Comparison of ENCODE assay signal across 8 mouse cellular contexts in genomic region chr8:105254966-105255350, GRCm38 (mm10). TPM values are rescaled to one million over a fixed set of nuclear protein-coding genes. Genes with fewer than 3 reads are reported as not detected.
DNase-seq lines count a peak whose midpoint lies in the region; ATAC-seq and TF ChIP-seq lines count a peak whose summit lies in the region.

Gene B3gnt9 (minus strand): TSS chr8:105255153.

- no peak for TF ChIP-seq RAD21 in MEL (IDR thresholded peaks at IDR 0.05; ENCODE audit: low read depth, low read length)

- 2% methylated on average over 14 of the region's 14 CpGs for WGBS in heart, embryonic 14.5 days
- 2% methylated on average over 14 of the region's 14 CpGs for WGBS in kidney, embryonic 16.5 days

- no peak for TF ChIP-seq EP300 in MEL (IDR thresholded peaks at IDR 0.05; ENCODE audit: low read depth in 1 of 2, low read length in 2 of 2)

- no peak for TF ChIP-seq CTCF in MEL (IDR thresholded peaks at IDR 0.05 in 2 of 3, conservative IDR thresholded peaks at IDR 0.05 in 1 of 3; ENCODE audit: control insufficient read depth in 1 of 3, insufficient read depth in 1 of 3, low read depth in 2 of 3, low read length in 3 of 3, poor library complexity in 1 of 3, severe bottlenecking in 1 of 3)
- no peak for TF ChIP-seq CTCF in embryonic fibroblast, embryonic 13.5 days (IDR thresholded peaks at IDR 0.05; ENCODE audit: borderline replicate concordance, insufficient read depth, low read length)

- no peaks in the 10 kb centered on the region for H3K27me3 ChIP-seq in MEL (ENCODE audit: control insufficient read depth in 1 of 2, insufficient read depth in 2 of 2, low read length in 2 of 2)
- peaks cover 24% of the 10 kb centered on the region for H3K27me3 ChIP-seq in heart, embryonic 14.5 days (ENCODE audit: control insufficient read depth, insufficient read depth, low read length)
- peaks cover 34% of the 10 kb centered on the region for H3K27me3 ChIP-seq in kidney, embryonic 16.5 days (ENCODE audit: insufficient read depth, low read length)

- TF ChIP-seq POLR2A in MEL (IDR thresholded peaks at IDR 0.05; ENCODE audit: control insufficient read depth in 1 of 2, insufficient read depth in 1 of 2, low read depth in 1 of 2, low read length in 2 of 2, poor library complexity in 1 of 2), result no peak
- TF ChIP-seq POLR2A in embryonic fibroblast, embryonic 13.5 days (IDR thresholded peaks at IDR 0.05; ENCODE audit: low read depth, low read length), result peak; percentile 79

- no peaks in the 10 kb centered on the region for H3K9me3 ChIP-seq in MEL (replicated peaks; ENCODE audit: insufficient read depth, low read length)
- H3K9me3 ChIP-seq in heart, embryonic 14.5 days (ENCODE audit: control insufficient read depth, low read length), result no peaks in the 10 kb centered on the region
- no peaks in the 10 kb centered on the region for H3K9me3 ChIP-seq in kidney, embryonic 16.5 days (ENCODE audit: low read length)

- no peaks in the 10 kb centered on the region; the same call in 1 of the 2 replicates for H3K79me2 ChIP-seq in MEL (ENCODE audit: control insufficient read depth, insufficient read depth, low read length, poor library complexity)

- peak within 1 kb of the TSS; percentile 63 for H3K27ac ChIP-seq in MEL (ENCODE audit: control insufficient read depth, low read depth, low read length)
- H3K27ac ChIP-seq in embryonic fibroblast, embryonic 13.5 days (ENCODE audit: insufficient read depth, low read length), result peak within 1 kb of the TSS; percentile 91
- H3K27ac ChIP-seq in heart, embryonic 14.5 days (replicated peaks in 1 of 2; ENCODE audit: control insufficient read depth in 1 of 2, insufficient read depth in 1 of 2, low read depth in 2 of 2, low read length in 2 of 2), result peak within 1 kb of the TSS; percentile 62 to 74
- peak within 1 kb of the TSS; percentile 68 for H3K27ac ChIP-seq in kidney, embryonic 16.5 days (ENCODE audit: low read length)

- H3K9ac ChIP-seq in MEL (ENCODE audit: control insufficient read depth, low read depth, low read length, poor library complexity, severe bottlenecking), result peak within 1 kb of the TSS; percentile 82
- peak within 1 kb of the TSS; percentile 71 for H3K9ac ChIP-seq in heart, embryonic 14.5 days (ENCODE audit: low read length)
- H3K9ac ChIP-seq in kidney, embryonic 16.5 days (replicated peaks; ENCODE audit: low read length), result peak within 1 kb of the TSS; percentile 73

- H3K4me1 ChIP-seq in MEL (ENCODE audit: control insufficient read depth in 1 of 2, insufficient read depth in 2 of 2, low read length in 2 of 2), result peaks cover 2 to 14% of the 10 kb centered on the region in 2 experiments; a peak in 3 of 4 replicates
- H3K4me1 ChIP-seq in embryonic fibroblast, embryonic 13.5 days (ENCODE audit: control insufficient read depth, insufficient read depth, low read length), result no peaks in the 10 kb centered on the region
- H3K4me1 ChIP-seq in heart, embryonic 14.5 days (ENCODE audit: control insufficient read depth in 2 of 2, insufficient read depth in 2 of 2, low read length in 2 of 2), result peaks cover 14 to 29% of the 10 kb centered on the region in 2 experiments
- H3K4me1 ChIP-seq in kidney, embryonic 16.5 days (ENCODE audit: insufficient read depth, low read length), result peaks cover 26% of the 10 kb centered on the region

- H3K4me2 ChIP-seq in heart, embryonic 14.5 days (ENCODE audit: low read length), result peak within 1 kb of the TSS; percentile 97
- H3K4me2 ChIP-seq in kidney, embryonic 16.5 days (replicated peaks; ENCODE audit: low read depth, low read length), result peak within 1 kb of the TSS; percentile 97

- ATAC-seq in heart, embryonic 14.5 days (ENCODE audit: insufficient number of reproducible peaks, insufficient read depth, low FRiP score, low read depth), result peak; percentile 29; the same call in 1 of the 2 replicates
- ATAC-seq in kidney, embryonic 16.5 days (ENCODE audit: low FRiP score, low TSS enrichment), result peak; percentile 74

- DNase-seq in 416B (ENCODE audit: low read depth) (peak; percentile 43), MEL (ENCODE audit: low read depth, low spot score) (peak; percentile 84)
- peak; percentile 75 for DNase-seq in lung, postnatal 25 days (ENCODE audit: low spot score)
- peak; percentile 44 for DNase-seq in spleen, adult 12 weeks (ENCODE audit: low spot score)
- no peak for DNase-seq in cerebellum, postnatal 4 days (ENCODE audit: low spot score in 2 of 2)

- peaks cover 0 to 13% of the 10 kb centered on the region in 2 experiments; a peak in 3 of 4 replicates for H3K36me3 ChIP-seq in MEL (ENCODE audit: control insufficient read depth in 1 of 2, insufficient read depth in 2 of 2, low read length in 2 of 2)
- peaks cover 23% of the 10 kb centered on the region for H3K36me3 ChIP-seq in heart, embryonic 14.5 days (ENCODE audit: control insufficient read depth, insufficient read depth, low read length)
- H3K36me3 ChIP-seq in kidney, embryonic 16.5 days (ENCODE audit: insufficient read depth, low read length), result peaks cover 26% of the 10 kb centered on the region

- peak within 1 kb of the TSS; percentile 55 to 63 for H3K4me3 ChIP-seq in MEL (ENCODE audit: control insufficient read depth in 1 of 2, insufficient read depth in 1 of 2, low read depth in 2 of 2, low read length in 2 of 2)
- H3K4me3 ChIP-seq in embryonic fibroblast, embryonic 13.5 days (ENCODE audit: insufficient read depth, low read length), result peak within 1 kb of the TSS; percentile 63
- H3K4me3 ChIP-seq in heart, embryonic 14.5 days (ENCODE audit: control insufficient read depth in 1 of 2, insufficient read depth in 1 of 2, low read depth in 1 of 2, low read length in 2 of 2), result peak within 1 kb of the TSS; percentile 60 to 83
- peak within 1 kb of the TSS; percentile 64 for H3K4me3 ChIP-seq in kidney, embryonic 16.5 days (ENCODE audit: low read length)

TF ChIP-seq in MEL, 35 proteins besides CTCF, POLR2A, EP300 and RAD21 (continues in another document):
- TF ChIP-seq JUND (IDR thresholded peaks at IDR 0.05; ENCODE audit: low read depth, low read length) (no peak), TBP (IDR thresholded peaks at IDR 0.05; ENCODE audit: low read depth, low read length) (no peak), ELF1 (IDR thresholded peaks at IDR 0.05; ENCODE audit: low read depth, low read length) (no peak), USF2 (IDR thresholded peaks at IDR 0.05; ENCODE audit: borderline replicate concordance in 1 of 2, insufficient read depth in 1 of 2, low read depth in 1 of 2, low read length in 2 of 2) (peak; percentile 31 to 64; a peak in 2 of 4 replicates), HCFC1 (IDR thresholded peaks at IDR 0.05; ENCODE audit: low read depth, low read length) (no peak), GABPA (IDR thresholded peaks at IDR 0.05; ENCODE audit: low read depth, low read length) (no peak), MAX (IDR thresholded peaks at IDR 0.05; ENCODE audit: low read length) (peak; percentile 79), MEF2A (IDR thresholded peaks at IDR 0.05; ENCODE audit: extremely low read depth, insufficient replicate concordance, low read depth, low read length, poor library complexity, severe bottlenecking) (no peak), CHD1 (IDR thresholded peaks at IDR 0.05; ENCODE audit: low read depth, low read length) (no peak), KAT2A (conservative IDR thresholded peaks at IDR 0.05; ENCODE audit: low read depth, low read length) (no peak), NRF1 (IDR thresholded peaks at IDR 0.05; ENCODE audit: insufficient read depth, low read depth, low read length, poor library complexity, severe bottlenecking) (no peak), SIN3A (IDR thresholded peaks at IDR 0.05; ENCODE audit: low read length) (peak; percentile 68; the same call in 1 of the 2 replicates), SMC3 (IDR thresholded peaks at IDR 0.05; ENCODE audit: low read depth, low read length) (no peak), BHLHE40 (IDR thresholded peaks at IDR 0.05; ENCODE audit: borderline replicate concordance, low read depth, low read length) (no peak; the same call in 1 of the 2 replicates), ETS1 (IDR thresholded peaks at IDR 0.05; ENCODE audit: low read depth, low read length) (peak; percentile 70; the same call in 1 of the 2 replicates), MYC (IDR thresholded peaks at IDR 0.05; ENCODE audit: low read depth, low read length) (no peak), POLR2AphosphoS2 (IDR thresholded peaks at IDR 0.05; ENCODE audit: low read length) (no peak), ZMIZ1 (IDR thresholded peaks at IDR 0.05; ENCODE audit: low read depth, low read length) (no peak), MAFK (IDR thresholded peaks at IDR 0.05; ENCODE audit: borderline replicate concordance, low read depth, low read length) (no peak), RCOR1 (IDR thresholded peaks at IDR 0.05; ENCODE audit: low read depth, low read length) (no peak), E2F4 (IDR thresholded peaks at IDR 0.05; ENCODE audit: borderline replicate concordance, low read depth, low read length) (no peak), USF1 (IDR thresholded peaks at IDR 0.05; ENCODE audit: low read depth, low read length) (peak; percentile 94), NELFE (IDR thresholded peaks at IDR 0.05; ENCODE audit: low read depth, low read length) (no peak), MAZ (IDR thresholded peaks at IDR 0.05; ENCODE audit: low read depth, low read length) (no peak; the same call in 1 of the 2 replicates), GATA1 (IDR thresholded peaks at IDR 0.05; ENCODE audit: low read depth, low read length) (no peak), TAL1 (IDR thresholded peaks at IDR 0.05; ENCODE audit: low read length) (no peak), ZNF384 (IDR thresholded peaks at IDR 0.05; ENCODE audit: low read depth, low read length) (no peak), MXI1 (IDR thresholded peaks at IDR 0.05; ENCODE audit: low read depth, low read length) (peak; percentile 71; the same call in 1 of the 2 replicates), ZKSCAN1 (IDR thresholded peaks at IDR 0.05; ENCODE audit: low read depth, low read length) (no peak), ZC3H11A (IDR thresholded peaks at IDR 0.05; ENCODE audit: low read depth, low read length) (no peak), CHD2 (IDR thresholded peaks at IDR 0.05; ENCODE audit: low read length) (no peak), MYB (IDR thresholded peaks at IDR 0.05; ENCODE audit: low read depth, low read length) (no peak), TCF12 (IDR thresholded peaks at IDR 0.05; ENCODE audit: low read depth, low read length) (no peak)

RNA-seq across cellular contexts. Expression of gene B3gnt9, which starts in this region (rescaled TPM):
- total RNA-seq in MEL (2012; rRNA removed), result 2.7 and 2.8 TPM in 2 replicates
- 1 to 10 TPM in 1 of 2 experiments, not detected in 1; 4.7 TPM for polyA plus RNA-seq in MEL (2012; ENCODE audit: insufficient read depth in 1 of 2, insufficient read length in 2 of 2, low read depth in 1 of 2, low replicate concordance in 2 of 2, missing spikeins in 1 of 2)
- 25.8 and 33.2 TPM in 2 replicates for polyA plus RNA-seq in embryonic fibroblast, embryonic 13.5 days (2011; ENCODE audit: insufficient read length, low read depth, missing spikeins)
- polyA plus RNA-seq in heart, embryonic 14.5 days (2014; fragmentation: Nextera tagmentation; extraction: Ambion mirVana), result 11.5 and 15.0 TPM in 2 replicates
- 10.2 and 11.9 TPM in 2 replicates for polyA plus RNA-seq in kidney, embryonic 16.5 days (2015; fragmentation: Nextera tagmentation; extraction: Ambion mirVana)

Comparison
In these comparisons a context has a peak if more than half of its experiments do, and no peak if none do; other contexts are left out.
1. DNase-seq: peak in 416B (single experiment), MEL (single experiment), lung, postnatal 25 days (single experiment) and spleen, adult 12 weeks (single experiment); none in cerebellum, postnatal 4 days (0 of 2).
2. Peak in every context shown above with its lines, with median percentiles within 50 percentile points of each other: H3K27ac ChIP-seq, H3K4me3 ChIP-seq and H3K9ac ChIP-seq.